Mouse (Mus musculus) granulocyte monocyte progenitor cell, adult 5-6 weeks (primary cell): ENCODE measurements around the gene Mtor. TPM values are rescaled to one million over a fixed set of nuclear protein-coding genes. Genes with fewer than 3 reads are reported as not detected.

ENCODE experiments used
- ATAC-seq: replicated peaks from 2 replicates; pipeline ENCODE4 v1.8.0; 2016; ENCODE audit warnings: mild to moderate bottlenecking, moderate TSS enrichment, inconsistent platforms; ENCODE audit not compliant: poor library complexity, severe bottlenecking
- total RNA-seq, 2 experiments: library from RNA; stranded (forward) in 1 of 2; stranded (reverse) in 1 of 2; fragments of 200-712, 200-1000 nt in 1 of 2; fragments of >200 nt in 1 of 2; fragmentation: Nextera tagmentation in 1 of 2; gene quantifications; 2 replicates each; pipeline ENCODE4 v1.2.3; 2014 to 2017

Mtor gene
- total RNA-seq, 2 experiments from 2014 or later: 17.8 to 25.6 TPM

- ATAC-seq: no peak
Measured at GRCm38 (mm10) chr4:148527158-148527910, 78.9 kb downstream of the Mtor start.

- ATAC-seq: no peak
Measured at GRCm38 (mm10) chr4:148530351-148530750, 81.9 kb downstream of the Mtor start.

- no peak for ATAC-seq
Measured at GRCm38 (mm10) chr4:148530778-148531177, 82.4 kb downstream of the Mtor start.

- no peak for ATAC-seq
Measured at GRCm38 (mm10) chr4:148531341-148531740, 82.9 kb downstream of the Mtor start.

GRCm38 (mm10) chr4:148532516-148532915 lies 84.1 kb downstream of the Mtor start:
- no peak for ATAC-seq

- ATAC-seq: no peak
Measured at GRCm38 (mm10) chr4:148533613-148534328, 85.4 kb downstream of the Mtor start.

- ATAC-seq: no peak
Measured at GRCm38 (mm10) chr4:148535876-148536275, 87.5 kb downstream of the Mtor start.

- no peak for ATAC-seq
Measured at GRCm38 (mm10) chr4:148549106-148549505, 100.7 kb downstream of the Mtor start.

- no peak for ATAC-seq
Measured at GRCm38 (mm10) chr4:148557766-148558165, 109.4 kb downstream of the Mtor start.

- ATAC-seq: peak; percentile 92
Measured at GRCm38 (mm10) chr4:148558297-148559000, 110.0 kb downstream of the Mtor start, which contains the start of gene Exosc10. TSS of gene Exosc10 (plus strand) at chr4:148558429.

- ATAC-seq: no peak
Measured at GRCm38 (mm10) chr4:148562676-148563075, 114.3 kb downstream of the Mtor start.

GRCm38 (mm10) chr4:148563595-148563994 lies 115.2 kb downstream of the Mtor start:
- ATAC-seq: no peak

- ATAC-seq: no peak
Measured at GRCm38 (mm10) chr4:148570138-148570537, 121.7 kb downstream of the Mtor start.

GRCm38 (mm10) chr4:148570693-148571295 lies 122.4 kb downstream of the Mtor start:
- ATAC-seq: no peak

- ATAC-seq: no peak
Measured at GRCm38 (mm10) chr4:148573222-148573621, 124.8 kb downstream of the Mtor start.

- no peak for ATAC-seq
Measured at GRCm38 (mm10) chr4:148580765-148581164, 132.4 kb downstream of the Mtor start.

GRCm38 (mm10) chr4:148581422-148581821 lies 133.0 kb downstream of the Mtor start:
- ATAC-seq: no peak

- ATAC-seq: peak; percentile 90
Measured at GRCm38 (mm10) chr4:148583257-148583656, 134.8 kb downstream of the Mtor start.

- ATAC-seq: no peak
Measured at GRCm38 (mm10) chr4:148586648-148587047, 138.2 kb downstream of the Mtor start.

GRCm38 (mm10) chr4:148588793-148589192 lies 140.4 kb downstream of the Mtor start:
- ATAC-seq: no peak

- ATAC-seq: no peak
Measured at GRCm38 (mm10) chr4:148589565-148589964, 141.2 kb downstream of the Mtor start.
